Mouse (Mus musculus) bone marrow, adult 2 months (tissue): Measurements from ENCODE around the gene Olfr1051. TPM values are rescaled to one million over a fixed set of nuclear protein-coding genes. Genes with fewer than 3 reads are reported as not detected.
"Not testable (repeated sequence)": the region's sequence is repeated elsewhere in the genome, so short reads cannot be mapped to it uniquely, and the experiment has no call there.

Source experiments
- H3K27ac ChIP-seq: fragments of 200-500 bp; 2 replicates; pipeline ENCODE4 v1.5.1; 2012; ENCODE audit warnings: low read depth, mild to moderate bottlenecking, control low read depth, inconsistent platforms, low read length; ENCODE audit not compliant: control insufficient read depth, poor library complexity, insufficient read depth
- H3K4me1 ChIP-seq: fragments of 200-500 bp; 2 replicates; pipeline ENCODE4 v1.6.1; 2011; ENCODE audit warnings: low read length; ENCODE audit not compliant: control insufficient read depth, insufficient read depth
- H3K4me3 ChIP-seq: fragments of 200-500 bp; replicated peaks from 2 replicates; pipeline ENCODE3; 2011; ENCODE audit warnings: mild to moderate bottlenecking, low read depth, low read length, control low read depth; ENCODE audit not compliant: control insufficient read depth
- CTCF ChIP-seq: fragments of 200-500 bp; IDR thresholded peaks from 2 replicates; pipeline ENCODE4 v1.5.1; 2011; ENCODE audit warnings: low read length, control low read depth; ENCODE audit not compliant: control insufficient read depth, insufficient read depth
- POLR2A ChIP-seq: fragments of 200-500 bp; IDR thresholded peaks from 2 replicates; pipeline ENCODE4 v1.6.1; 2011; ENCODE audit warnings: low read depth, mild to moderate bottlenecking, control low read depth, low read length, borderline replicate concordance; ENCODE audit not compliant: control insufficient read depth
- WGBS: fragments of 180-500 bp; shearing (Covaris S2); methylation state at CpG from one replicate; pipeline ENCODE4 v1.1.7; 2018; 5-methylcytosine and 5-hydroxymethylcytosine counted together
- polyA plus RNA-seq: library from polyadenylated mRNA; stranded (reverse); fragments of >200 nt; gene quantifications from 2 replicates; pipeline ENCODE4 v1.2.4, GENCODE M21; 2011; ENCODE audit warnings: low replicate concordance; ENCODE audit not compliant: missing spikeins, insufficient read depth, insufficient read length

Olfr1051 gene
- not detected in 2 replicates for polyA plus RNA-seq

DNA sequence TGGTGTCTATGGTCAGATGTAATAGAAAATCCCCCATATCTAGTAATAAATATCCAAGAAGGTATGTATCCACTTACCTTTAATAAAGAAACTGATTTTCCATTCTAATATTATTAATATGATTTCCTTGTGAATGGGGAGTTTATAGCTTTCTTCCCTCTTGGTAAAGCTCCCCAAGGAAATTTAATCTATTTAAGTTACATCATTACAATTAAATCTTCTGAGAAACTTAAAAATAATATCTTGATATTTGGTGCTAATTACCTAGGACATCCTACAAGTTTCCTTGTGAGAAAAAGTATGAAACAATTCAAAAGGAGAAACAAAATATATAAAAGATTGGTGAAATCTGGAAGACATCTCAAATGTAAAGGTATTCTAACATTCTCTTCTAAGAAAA is at the start of gene Olfr1051:
Gene Olfr1051, minus strand, starts transcription at position 101 of the 400 bp plus-strand sequence.
- H3K4me3 ChIP-seq, H3K4me1 ChIP-seq, H3K27ac ChIP-seq: not testable (repeated sequence)

DNA sequence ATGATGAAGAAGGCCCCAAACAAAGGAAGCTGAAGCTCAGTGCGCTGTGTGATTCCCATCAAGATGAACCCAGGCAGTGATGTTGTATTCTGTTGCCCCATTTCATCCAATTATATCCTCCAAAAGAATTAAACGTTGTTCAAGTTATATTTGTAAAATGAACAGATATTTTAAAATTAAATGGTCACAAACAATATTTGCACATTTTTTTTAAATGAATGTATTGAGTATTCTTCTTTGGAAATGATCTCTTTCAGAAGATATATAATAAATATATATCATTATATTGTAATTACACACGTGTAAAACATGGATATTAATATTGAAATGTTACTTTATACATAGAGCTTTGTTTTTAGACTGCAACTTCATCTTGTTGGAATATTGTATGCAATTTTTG is 36.3 kb upstream of the Olfr1051 start, which contains the start of gene Olfr1053:
Gene Olfr1053, minus strand, starts transcription at position 101 of the 400 bp plus-strand sequence.
- H3K4me1 ChIP-seq = no peaks in the 10 kb centered on the region
- H3K27ac ChIP-seq = no peak within 1 kb of the TSS
- TF ChIP-seq POLR2A (no peak), CTCF (no peak)
- no peak within 1 kb of the TSS for H3K4me3 ChIP-seq
- WGBS = 57% methylated on average over 3 of the region's 3 CpGs

DNA sequence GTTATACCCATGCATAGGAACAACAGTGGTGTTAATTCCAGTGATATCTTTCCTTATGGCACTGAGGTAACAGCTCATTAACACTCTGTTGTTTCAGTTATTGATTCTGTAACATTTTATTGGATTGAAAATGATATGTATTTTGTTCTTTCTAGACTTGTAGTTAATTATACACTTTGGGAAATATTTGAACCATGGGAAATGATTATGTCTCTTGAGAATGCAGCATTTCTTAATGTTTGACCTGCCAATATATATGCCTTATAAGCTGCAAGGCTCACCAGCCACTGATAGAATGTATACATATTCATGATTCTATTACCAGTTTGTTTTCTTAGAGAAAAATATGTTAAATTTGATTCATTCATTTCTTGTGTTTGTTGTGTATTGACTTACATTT is 13.3 kb upstream of the Olfr1051 start, which contains the start of gene Olfr1052:
Gene Olfr1052, plus strand, starts transcription at position 301 of the 400 bp plus-strand sequence.
- TF ChIP-seq CTCF (no peak), POLR2A (no peak)
- H3K4me3 ChIP-seq = no peak within 1 kb of the TSS
- no peak within 1 kb of the TSS for H3K27ac ChIP-seq
- no peaks in the 10 kb centered on the region for H3K4me1 ChIP-seq

DNA sequence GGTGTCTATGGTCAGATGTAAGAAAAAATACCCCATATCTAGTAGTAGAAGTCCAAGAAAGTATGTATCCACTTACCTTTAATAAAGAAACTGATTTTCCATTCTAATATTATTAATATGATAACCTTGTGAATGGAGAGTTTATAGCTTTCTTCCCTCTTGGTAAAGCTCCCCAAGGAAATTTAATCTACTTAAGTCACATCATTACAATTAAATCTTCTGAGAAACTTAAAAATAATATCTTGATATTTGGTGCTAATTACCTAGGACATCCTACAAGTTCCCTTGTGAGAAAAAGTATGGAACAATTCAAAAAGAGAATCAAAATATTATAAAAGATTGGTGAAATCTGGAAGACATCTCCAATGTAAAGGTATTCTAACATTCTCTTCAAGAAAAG is 20.7 kb downstream of the Olfr1051 start, which contains the start of gene Olfr1049:
Gene Olfr1049, minus strand, starts transcription at position 101 of the 400 bp plus-strand sequence.
- H3K4me1 ChIP-seq, H3K27ac ChIP-seq, H3K4me3 ChIP-seq: not testable (repeated sequence)

DNA sequence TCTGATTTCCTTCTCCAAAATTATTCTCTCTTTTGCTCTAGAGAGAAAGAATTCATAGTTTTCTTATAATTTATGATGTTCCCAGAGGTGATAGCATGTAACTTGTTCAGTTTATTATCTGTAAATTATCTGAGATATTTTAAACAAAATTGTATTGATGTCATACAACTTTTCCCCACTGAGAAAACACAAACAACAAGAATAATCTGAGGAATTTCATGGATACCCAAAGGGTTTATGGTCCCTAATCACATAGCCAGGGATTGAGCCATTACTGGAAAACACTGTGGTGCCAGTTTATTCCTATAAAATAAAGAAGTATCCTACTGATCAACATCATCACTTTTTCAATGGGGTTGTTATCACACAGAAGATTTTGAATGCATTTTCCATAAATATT is 38.7 kb downstream of the Olfr1051 start, which contains the start of gene Olfr1048:
Gene Olfr1048, minus strand, starts transcription at position 101 of the 400 bp plus-strand sequence.
- no peaks in the 10 kb centered on the region for H3K4me1 ChIP-seq

DNA sequence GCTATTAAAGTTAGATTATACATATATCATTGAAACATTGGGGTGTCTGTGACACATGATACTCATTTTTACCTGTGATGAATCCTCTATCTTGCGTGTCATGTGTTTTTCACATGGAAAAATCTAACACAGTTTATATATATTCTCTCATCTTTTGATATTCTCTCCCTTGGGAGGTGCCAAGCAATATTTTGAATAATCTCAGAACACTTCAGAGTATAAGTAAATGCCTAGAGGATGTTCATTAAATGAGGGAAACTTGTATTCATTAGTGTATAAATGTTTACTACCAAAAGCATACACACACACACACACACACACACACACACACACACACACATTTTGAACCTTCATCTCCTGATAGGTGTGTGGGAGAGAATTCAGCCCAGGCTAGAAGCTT is 47.6 kb downstream of the Olfr1051 start, which contains the start of gene Olfr1047:
Gene Olfr1047, minus strand, starts transcription at position 101 of the 400 bp plus-strand sequence.
- no peak within 1 kb of the TSS for H3K4me3 ChIP-seq
- no peak within 1 kb of the TSS for H3K27ac ChIP-seq
- WGBS = 88% methylated on average over 1 of the region's 1 CpGs
- TF ChIP-seq POLR2A (no peak), CTCF (no peak)
- no peaks in the 10 kb centered on the region for H3K4me1 ChIP-seq

More for the DNA sequence above, 38.7 kb downstream of the Olfr1051 start, which contains the start of gene Olfr1048:
- TF ChIP-seq CTCF (no peak), POLR2A (no peak)
- H3K27ac ChIP-seq = no peak within 1 kb of the TSS
- no peak within 1 kb of the TSS for H3K4me3 ChIP-seq

Other genes starting within 250 kb of the Olfr1051 start
- gene Olfr1034, start 233.2 kb downstream of the Olfr1051 start, polyA plus RNA-seq = not detected in 2 replicates
- not detected in 2 replicates for gene Olfr1036, start 205.1 kb downstream of the Olfr1051 start, polyA plus RNA-seq
- gene Olfr1037, start 191.7 kb downstream of the Olfr1051 start, polyA plus RNA-seq = not detected in 2 replicates
- gene Olfr1039, start 143.2 kb downstream of the Olfr1051 start, polyA plus RNA-seq = not detected in 2 replicates
- not detected in 2 replicates for gene Olfr1040, start 132.4 kb downstream of the Olfr1051 start, polyA plus RNA-seq
- not detected in 2 replicates for gene Olfr1042, start 117.2 kb downstream of the Olfr1051 start, polyA plus RNA-seq
- gene Olfr1043, start 111.6 kb downstream of the Olfr1051 start, polyA plus RNA-seq = not detected in 2 replicates
- not detected in 2 replicates for gene Olfr1044, start 101.3 kb downstream of the Olfr1051 start, polyA plus RNA-seq
- not detected in 2 replicates for gene Olfr52, start 93.4 kb downstream of the Olfr1051 start, polyA plus RNA-seq
- not detected in 2 replicates for gene Olfr1045, start 76.1 kb downstream of the Olfr1051 start, polyA plus RNA-seq
- not detected in 2 replicates for gene Olfr1046, start 59.8 kb downstream of the Olfr1051 start, polyA plus RNA-seq
- gene Olfr1047, start 47.7 kb downstream of the Olfr1051 start, polyA plus RNA-seq = not detected in 2 replicates
- not detected in 2 replicates for gene Olfr1048, start 38.8 kb downstream of the Olfr1051 start, polyA plus RNA-seq
- not detected in 2 replicates for gene Olfr1049, start 20.8 kb downstream of the Olfr1051 start, polyA plus RNA-seq
- gene Olfr1052, start 13.4 kb upstream of the Olfr1051 start, polyA plus RNA-seq = not detected in 2 replicates
- gene Olfr1053, start 36.2 kb upstream of the Olfr1051 start, polyA plus RNA-seq = not detected in 2 replicates
- gene Olfr1054, start 56.3 kb upstream of the Olfr1051 start, polyA plus RNA-seq = not detected in 2 replicates
- gene Olfr1055, start 71.2 kb upstream of the Olfr1051 start, polyA plus RNA-seq = not detected in 2 replicates
- gene Olfr1056, start 83.4 kb upstream of the Olfr1051 start, polyA plus RNA-seq = not detected in 2 replicates
- gene Olfr1057, start 99.3 kb upstream of the Olfr1051 start, polyA plus RNA-seq = not detected in 2 replicates
- not detected in 2 replicates for gene Olfr1058, start 109.5 kb upstream of the Olfr1051 start, polyA plus RNA-seq
- not detected in 2 replicates for gene Olfr1061, start 135.0 kb upstream of the Olfr1051 start, polyA plus RNA-seq
- 0.45 and 0.97 TPM in 2 replicates for gene Olfr1062, start 147.7 kb upstream of the Olfr1051 start, polyA plus RNA-seq
- gene Olfr1065, start 171.5 kb upstream of the Olfr1051 start, polyA plus RNA-seq = not detected in 2 replicates
- gene Olfr1066, start 177.2 kb upstream of the Olfr1051 start, polyA plus RNA-seq = not detected in 2 replicates
- not detected in 2 replicates for gene Olfr228, start 208.3 kb upstream of the Olfr1051 start, polyA plus RNA-seq
- gene Olfr1076, start 229.4 kb upstream of the Olfr1051 start, polyA plus RNA-seq = not detected in 2 replicates